Mouse (Mus musculus): Measurements from ENCODE around the gene Parp8.

Parp8 gene

DNA sequence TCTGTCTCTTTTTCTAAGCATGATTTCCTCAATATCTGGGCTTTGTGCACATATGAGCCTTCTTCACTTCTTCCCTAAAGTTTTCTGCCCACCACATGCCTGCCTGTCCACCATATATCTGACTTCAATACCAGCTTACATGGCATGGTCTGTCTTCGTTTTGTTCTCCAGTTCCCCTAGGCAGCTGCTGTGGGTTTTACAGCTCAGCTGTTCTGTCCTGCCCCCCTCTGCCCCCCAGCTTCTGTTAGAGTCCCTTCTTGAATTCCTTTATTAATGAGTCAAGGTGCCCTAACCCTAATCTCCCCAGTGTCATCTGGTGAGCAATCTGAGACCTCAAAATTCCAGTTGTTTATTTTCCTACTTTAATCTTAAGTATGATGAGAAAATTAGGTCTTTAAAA lies 155.1 kb downstream of the Parp8 start:
- no peak for DNase-seq (ENCODE audit: low read depth, low spot score)

DNA sequence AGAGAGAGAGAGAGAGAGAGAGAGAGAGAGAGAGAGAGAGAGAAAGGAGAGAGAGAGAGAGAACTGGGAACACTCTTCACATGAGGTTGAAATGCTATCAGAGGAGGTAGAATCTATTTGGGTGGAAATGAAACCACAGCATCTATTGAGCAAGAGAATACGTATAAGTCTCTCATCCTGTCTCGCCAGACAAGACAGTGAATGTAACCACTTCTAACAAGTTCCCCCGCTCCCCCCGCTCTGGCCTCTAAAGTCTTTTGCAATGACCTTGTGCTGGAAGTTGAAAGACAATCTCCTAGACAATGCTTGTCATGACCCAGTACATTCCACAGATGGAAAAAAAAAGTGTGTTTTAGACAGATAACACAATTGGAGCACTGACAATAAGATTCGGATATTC lies 181.4 kb downstream of the Parp8 start:
- no peak for DNase-seq (ENCODE audit: low read depth, low spot score)

GRCm38 (mm10) chr13:116830984-116831383 lies 194.4 kb downstream of the Parp8 start:
- no peak for DNase-seq (ENCODE audit: low read depth, low spot score)

DNA sequence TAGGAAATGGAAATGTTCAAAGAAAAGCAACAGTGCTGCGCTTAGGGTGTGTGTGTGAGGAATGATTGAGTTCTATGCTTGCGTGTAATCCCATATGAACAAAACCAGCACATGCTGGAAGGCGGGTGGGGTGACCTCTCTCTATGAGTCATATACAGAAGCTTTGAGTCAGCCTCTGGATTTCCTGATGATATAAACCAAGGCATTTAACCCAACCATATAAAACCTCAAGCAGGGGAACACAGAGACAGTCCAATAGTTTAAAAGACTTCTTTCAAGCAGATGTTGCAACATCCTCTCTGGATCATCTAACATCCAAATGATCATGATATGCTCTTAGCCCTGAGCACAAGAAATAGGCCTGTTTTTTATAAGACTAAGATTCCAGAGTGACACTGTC lies 196.3 kb downstream of the Parp8 start:
- no peak for DNase-seq (ENCODE audit: low read depth, low spot score)

- DNase-seq (ENCODE audit: low read depth, low spot score): no peak
These were observed 213.9 kb downstream of the Parp8 start for GRCm38 (mm10) chr13:116811456-116811855.

Data from telencephalon, adult 2 months (tissue).